In genomic region chr1:34749161-34750040, GRCm38 (mm10) we compare ENCODE assay signal across 8 mouse cellular contexts.
DNase-seq lines count a peak whose midpoint lies in the region; ATAC-seq and TF ChIP-seq lines count a peak whose summit lies in the region.

No protein-coding gene starts in this region.

- H3K4me2 ChIP-seq in heart, embryonic 11.5 days = peak overlapping the region; percentile 99
- peak overlapping the region; percentile 95 for H3K4me2 ChIP-seq in forebrain, embryonic 11.5 days (ENCODE audit: low read depth, low read length, severe bottlenecking)
- H3K4me2 ChIP-seq in limb, embryonic 14.5 days (replicated peaks; ENCODE audit: low read depth, low read length, severe bottlenecking) = peak overlapping the region; percentile 98

- peak overlapping the region; percentile 67 for H3K4me3 ChIP-seq in heart, embryonic 11.5 days (ENCODE audit: low read depth, low read length)
- H3K4me3 ChIP-seq in forebrain, embryonic 11.5 days (ENCODE audit: low read depth, low read length) = peak overlapping the region; percentile 62; the same call in 1 of the 2 replicates
- peak overlapping the region; percentile 65; the same call in 1 of the 2 replicates for H3K4me3 ChIP-seq in limb, embryonic 14.5 days (replicated peaks; ENCODE audit: low read length)

- ATAC-seq in heart, embryonic 11.5 days (replicated peaks; ENCODE audit: insufficient number of reproducible peaks, low FRiP score, low TSS enrichment) = no peak
- ATAC-seq in forebrain, embryonic 11.5 days (replicated peaks; ENCODE audit: low FRiP score) = peak; percentile 68
- ATAC-seq in limb, embryonic 14.5 days (ENCODE audit: low FRiP score, low read depth) = no peak
- no peak for ATAC-seq in granulocyte monocyte progenitor cell, adult 5-6 weeks (replicated peaks; ENCODE audit: poor library complexity, severe bottlenecking)

- TF ChIP-seq POLR2A in limb, embryonic 14.5 days (IDR thresholded peaks at IDR 0.05; ENCODE audit: borderline replicate concordance, extremely low read depth, insufficient read depth, insufficient read length) = no peak

- H3K9ac ChIP-seq in heart, embryonic 11.5 days (ENCODE audit: low read depth, low read length) = no peak overlapping the region
- no peak overlapping the region for H3K9ac ChIP-seq in forebrain, embryonic 11.5 days (ENCODE audit: low read length)
- H3K9ac ChIP-seq in limb, embryonic 14.5 days (ENCODE audit: low read depth, low read length, severe bottlenecking) = no peak overlapping the region

- intact Hi-C loops in heart, postnatal 14 days (cut with DNase I) = no loop called here

- DNase-seq in heart, postnatal 14 days = no peak
- peak; percentile 1 for DNase-seq in Muller cell, postnatal 12 days (ENCODE audit: inconsistent ontology term)
- DNase-seq in forebrain, embryonic 11.5 days (ENCODE audit: low spot score) = peak; percentile 55
- no peak for DNase-seq in limb, embryonic 14.5 days (ENCODE audit: low spot score)
- DNase-seq in adrenal gland, postnatal 10 days = no peak
- no peak for DNase-seq in urinary bladder, postnatal 4 days (ENCODE audit: low spot score in 2 of 2)

- no peaks in the 10 kb centered on the region for H3K9me3 ChIP-seq in heart, embryonic 11.5 days (replicated peaks; ENCODE audit: control insufficient read depth, low read length)
- H3K9me3 ChIP-seq in forebrain, embryonic 11.5 days (ENCODE audit: control insufficient read depth, low read length) = no peaks in the 10 kb centered on the region
- no peaks in the 10 kb centered on the region for H3K9me3 ChIP-seq in limb, embryonic 14.5 days (ENCODE audit: control insufficient read depth, low read length)

- 13% methylated on average over 14 of the region's 14 CpGs for WGBS in heart, embryonic 11.5 days (ENCODE audit: insufficient replicate concordance)
- WGBS in forebrain, embryonic 11.5 days = 10% methylated on average over 14 of the region's 14 CpGs
- WGBS in limb, embryonic 14.5 days = 6% methylated on average over 14 of the region's 14 CpGs

- no peaks in the 10 kb centered on the region for H3K36me3 ChIP-seq in heart, embryonic 11.5 days (ENCODE audit: control insufficient read depth, insufficient read depth, low read length)
- no peaks in the 10 kb centered on the region for H3K36me3 ChIP-seq in forebrain, embryonic 11.5 days (ENCODE audit: control insufficient read depth, insufficient read depth, low read length)
- no peaks in the 10 kb centered on the region for H3K36me3 ChIP-seq in limb, embryonic 14.5 days (ENCODE audit: control insufficient read depth, insufficient read depth, low read length)

- H3K27ac ChIP-seq in heart, embryonic 11.5 days (ENCODE audit: low read depth, low read length) = no peak overlapping the region
- H3K27ac ChIP-seq in forebrain, embryonic 11.5 days (ENCODE audit: low read depth, low read length) = no peak overlapping the region
- H3K27ac ChIP-seq in limb, embryonic 14.5 days (replicated peaks; ENCODE audit: low read depth, low read length) = no peak overlapping the region

- peaks cover 11% of the 10 kb centered on the region for H3K4me1 ChIP-seq in heart, embryonic 11.5 days (ENCODE audit: control insufficient read depth, insufficient read depth, low read length)
- peaks cover 8% of the 10 kb centered on the region for H3K4me1 ChIP-seq in forebrain, embryonic 11.5 days (replicated peaks; ENCODE audit: control insufficient read depth, insufficient read depth, low read length)
- peaks cover 9% of the 10 kb centered on the region; the same call in 1 of the 2 replicates for H3K4me1 ChIP-seq in limb, embryonic 14.5 days (ENCODE audit: control insufficient read depth, insufficient read depth, low read length)

- H3K27me3 ChIP-seq in heart, embryonic 11.5 days (ENCODE audit: control insufficient read depth, insufficient read depth, low read length) = peaks cover 47% of the 10 kb centered on the region
- H3K27me3 ChIP-seq in forebrain, embryonic 11.5 days (ENCODE audit: control insufficient read depth, insufficient read depth, low read length) = peaks cover 30% of the 10 kb centered on the region
- H3K27me3 ChIP-seq in limb, embryonic 14.5 days (ENCODE audit: control insufficient read depth, insufficient read depth, low read length) = peaks cover 44% of the 10 kb centered on the region

Comparison
In these comparisons a context has a peak if more than half of its experiments do, and no peak if none do; other contexts are left out.
1. DNase-seq: peak in Muller cell, postnatal 12 days (single experiment) and forebrain, embryonic 11.5 days (single experiment); none in heart, postnatal 14 days (0 of 2), limb, embryonic 14.5 days (single experiment), adrenal gland, postnatal 10 days (single experiment) and urinary bladder, postnatal 4 days (0 of 2).
2. Peak in every context shown above with its lines, with median percentiles within 50 percentile points of each other: H3K4me2 ChIP-seq and H3K4me3 ChIP-seq.